24 mouse cellular contexts compared by ENCODE assay signal in the genomic region with DNA sequence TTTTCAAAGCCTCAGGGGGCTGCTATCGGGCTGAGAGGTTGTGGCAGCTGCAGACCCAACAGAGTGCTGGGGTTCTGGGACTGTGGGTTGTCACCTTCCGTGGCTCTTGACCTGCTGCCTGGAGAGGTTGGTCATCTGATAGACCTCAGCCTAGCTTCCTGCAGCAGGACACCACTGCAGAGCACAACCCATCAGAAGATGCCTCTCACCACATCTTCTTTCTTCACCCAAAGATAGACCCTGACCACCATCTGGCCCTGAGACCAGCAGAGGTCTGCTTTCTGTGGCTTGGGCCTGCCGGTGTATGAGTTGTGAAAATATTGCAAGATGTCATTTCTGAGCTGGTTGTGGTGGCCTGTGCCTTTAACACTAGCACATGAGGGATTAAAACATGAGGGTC. TPM values are rescaled to one million over a fixed set of nuclear protein-coding genes. Genes with fewer than 3 reads are reported as not detected.
"Had no signal": no experiment of that assay in that cellular context is flagged by ENCODE, and none has a peak within 500 bp of the region (broad histone marks: within the 10 kb centered on the region; RNA-seq: fewer than 3 reads in every experiment).

No protein-coding gene starts in this region.

- H3K4me3 ChIP-seq: kidney, embryonic 15.5 days; left cerebral cortex, adult 2 months; limb, embryonic 12.5 days; limb, embryonic 15.5 days; liver, embryonic 15.5 days; megakaryocyte, embryonic 14.5 days; midbrain, embryonic 10.5 days; midbrain, embryonic 13.5 days; neural tube, embryonic 13.5 days had no signal

- ATAC-seq: intestine, postnatal 0 days; midbrain, embryonic 13.5 days had no signal

- H3K27ac ChIP-seq: kidney, embryonic 15.5 days; left cerebral cortex, adult 2 months; limb, embryonic 12.5 days; limb, embryonic 15.5 days; liver, embryonic 15.5 days; midbrain, embryonic 10.5 days; midbrain, embryonic 13.5 days; neural tube, embryonic 13.5 days had no signal

- DNase-seq: kidney, adult 2 months; kidney, postnatal 10 days; kidney, postnatal 36 days; layer of hippocampus, postnatal 36 days; left cerebral cortex, postnatal 4 days; lung, adult 2 months; lung, postnatal 14 days; lung, postnatal 4 days; thymus, adult 2 months; thymus, postnatal 14 days; thymus, postnatal 4 days had no signal

- H3K4me1 ChIP-seq: kidney, embryonic 15.5 days; limb, embryonic 12.5 days; limb, embryonic 15.5 days; midbrain, embryonic 10.5 days; midbrain, embryonic 13.5 days; neural tube, embryonic 13.5 days had no signal

- H3K36me3 ChIP-seq: kidney, embryonic 15.5 days; limb, embryonic 12.5 days; limb, embryonic 15.5 days; liver, embryonic 15.5 days; midbrain, embryonic 10.5 days; midbrain, embryonic 13.5 days; neural tube, embryonic 13.5 days had no signal

RNA-seq across cellular contexts. Expression of gene Hcst, which starts 8.6 kb away (rescaled TPM):
- total RNA-seq: layer of hippocampus, postnatal 36 days; left cerebral cortex, postnatal 4 days; midbrain, postnatal 0 days had no signal
- polyA plus RNA-seq: limb, embryonic 12.5 days; midbrain, embryonic 10.5 days; midbrain, embryonic 13.5 days; testis, adult 2 months had no signal

RNA-seq across cellular contexts. Expression of gene Kirrel2, which starts 46.5 kb away (rescaled TPM):
- polyA plus RNA-seq: lung, adult 2 months; lung, embryonic 16.5 days had no signal
